Mouse (Mus musculus) stomach, postnatal 0 days (tissue): Measurements from ENCODE around the gene Trim29. TPM values are rescaled to one million over a fixed set of nuclear protein-coding genes. Genes with fewer than 3 reads are reported as not detected.

ENCODE experiments used
- ATAC-seq: fragments of 200-750 bp; cut with Nextera tagmentation; 2 replicates; pipeline ENCODE4 v1.8.0; 2017; ENCODE audit not compliant: low FRiP score, low TSS enrichment
- DNase-seq: peaks from one replicate; pipeline ENCODE4 v3.0.0-alpha.2; 2016; ENCODE audit warnings: low spot score
- H3K27ac ChIP-seq: fragments of 300-500 bp; sonication (generic); replicated peaks from 2 replicates; pipeline ENCODE4 v1.5.1; 2014; ENCODE audit warnings: mild to moderate bottlenecking, control low read depth
- H3K27me3 ChIP-seq: fragments of 300-500 bp; sonication (generic); 2 replicates; pipeline ENCODE4 v1.6.1; 2014; ENCODE audit warnings: low read length; ENCODE audit not compliant: control insufficient read depth, insufficient read depth
- H3K36me3 ChIP-seq: fragments of 300-500 bp; sonication (generic); 2 replicates; pipeline ENCODE4 v1.6.1; 2014; ENCODE audit warnings: low read length, mixed read lengths; ENCODE audit not compliant: control insufficient read depth, insufficient read depth
- H3K4me1 ChIP-seq: fragments of 300-500 bp; sonication (generic); replicated peaks from 2 replicates; pipeline ENCODE4 v1.6.1; 2014; ENCODE audit warnings: antibody characterized with exemption; ENCODE audit not compliant: control insufficient read depth, insufficient read depth
- H3K4me2 ChIP-seq: fragments of 300-500 bp; sonication (generic); replicated peaks from 2 replicates; pipeline ENCODE4 v1.6.1; 2014; ENCODE audit warnings: low read depth, mild to moderate bottlenecking, control low read depth, moderate library complexity
- H3K4me3 ChIP-seq: fragments of 300-500 bp; sonication (generic); 2 replicates; pipeline ENCODE4 v1.5.1; 2014; ENCODE audit warnings: low read depth, low read length, control low read depth
- H3K9ac ChIP-seq: fragments of 300-500 bp; sonication (generic); 2 replicates; pipeline ENCODE4 v1.6.1; 2014; ENCODE audit warnings: mild to moderate bottlenecking, low read length, control low read depth, mixed read lengths
- H3K9me3 ChIP-seq: fragments of 300-500 bp; sonication (generic); 2 replicates; pipeline ENCODE4 v1.6.1; 2016; ENCODE audit warnings: low read length; ENCODE audit not compliant: control insufficient read depth
- CTCF ChIP-seq: IDR thresholded peaks from 2 replicates; pipeline ENCODE4 v1.5.1; 2016; ENCODE audit warnings: antibody characterized with exemption, low read depth, mild to moderate bottlenecking, moderate library complexity
- EP300 ChIP-seq: optimal IDR thresholded peaks from 2 replicates; pipeline ENCODE3; 2016; ENCODE audit warnings: antibody characterized with exemption
- WGBS: fragments of 180-500 bp; shearing (Covaris S2); extraction: QIAGEN DNeasy Blood & Tissue Kit; methylation state at CpG from one replicate; pipeline ENCODE4 v1.1.7; 2014; 5-methylcytosine and 5-hydroxymethylcytosine counted together
- polyA plus RNA-seq: library from polyadenylated mRNA; unstranded; fragments of >200 nt; fragmentation: Nextera tagmentation; extraction: Ambion mirVana; gene quantifications from 2 replicates; pipeline ENCODE4 v1.2.1, GENCODE M21; 2015

The Trim29 gene
- polyA plus RNA-seq, 1 experiment from 2014 or later = 71.2 TPM

DNA sequence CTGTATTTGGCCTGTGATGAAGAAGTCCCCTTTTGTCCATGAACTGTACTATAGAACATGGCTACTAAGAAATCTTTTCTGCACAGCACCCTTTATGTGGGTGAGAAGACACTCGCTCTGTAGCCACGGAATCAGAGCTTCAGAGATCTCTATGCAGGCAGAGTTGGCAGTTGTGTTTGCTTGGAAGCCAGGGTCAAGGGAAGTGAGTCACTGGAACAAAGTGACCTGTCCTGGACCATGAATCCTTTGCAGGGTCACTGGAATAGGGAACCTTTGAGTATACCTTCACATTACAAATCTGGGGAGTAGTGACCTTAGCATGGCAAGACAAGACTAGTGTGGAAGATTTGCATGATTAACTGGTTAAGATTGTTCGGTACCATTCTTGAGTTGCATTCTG lies 58.1 kb downstream of the Trim29 start:
- Histone ChIP-seq H3K27ac (no peak overlapping the region), H3K9ac (no peak overlapping the region), H3K36me3 (no peaks in the 10 kb centered on the region), H3K27me3 (no peaks in the 10 kb centered on the region), H3K4me1 (no peaks in the 10 kb centered on the region), H3K9me3 (no peaks in the 10 kb centered on the region), H3K4me3 (no peak overlapping the region), H3K4me2 (no peak overlapping the region)
- TF ChIP-seq CTCF = no peak
- no peak for TF ChIP-seq EP300
- DNase-seq (no peak), ATAC-seq (no peak)
- WGBS = 82% methylated on average over 3 of the region's 3 CpGs

DNA sequence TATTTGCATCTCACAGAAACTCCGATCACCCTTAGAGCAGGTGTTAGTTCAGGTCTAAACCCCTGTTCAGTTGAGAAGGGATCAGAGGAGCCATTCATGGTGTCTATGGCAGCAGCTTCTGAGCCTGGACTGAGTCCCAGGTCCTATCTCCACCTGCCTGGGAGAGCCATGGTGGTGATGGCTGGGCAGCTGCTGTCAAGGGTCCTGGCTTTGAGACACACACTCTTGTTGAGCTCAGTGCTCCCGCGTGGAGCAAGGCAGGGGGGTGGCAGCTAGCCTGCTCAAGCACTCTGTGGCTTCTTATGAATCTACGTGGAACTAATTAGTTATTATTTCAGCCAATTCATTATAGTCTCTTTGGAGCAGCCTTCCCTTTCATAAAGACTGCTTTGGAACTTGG lies 73.2 kb downstream of the Trim29 start:
- no peaks in the 10 kb centered on the region for H3K9me3 ChIP-seq
- TF ChIP-seq CTCF = no peak
- no peak for TF ChIP-seq EP300
- H3K27ac ChIP-seq = no peak overlapping the region
- no peak overlapping the region for H3K4me3 ChIP-seq
- no peaks in the 10 kb centered on the region for H3K4me1 ChIP-seq
- no peak overlapping the region for H3K9ac ChIP-seq
- WGBS = 77% methylated on average over 4 of the region's 4 CpGs
- H3K27me3 ChIP-seq = no peaks in the 10 kb centered on the region
- no peak for ATAC-seq
- H3K4me2 ChIP-seq = no peak overlapping the region
- no peak for DNase-seq
- H3K36me3 ChIP-seq = no peaks in the 10 kb centered on the region

DNA sequence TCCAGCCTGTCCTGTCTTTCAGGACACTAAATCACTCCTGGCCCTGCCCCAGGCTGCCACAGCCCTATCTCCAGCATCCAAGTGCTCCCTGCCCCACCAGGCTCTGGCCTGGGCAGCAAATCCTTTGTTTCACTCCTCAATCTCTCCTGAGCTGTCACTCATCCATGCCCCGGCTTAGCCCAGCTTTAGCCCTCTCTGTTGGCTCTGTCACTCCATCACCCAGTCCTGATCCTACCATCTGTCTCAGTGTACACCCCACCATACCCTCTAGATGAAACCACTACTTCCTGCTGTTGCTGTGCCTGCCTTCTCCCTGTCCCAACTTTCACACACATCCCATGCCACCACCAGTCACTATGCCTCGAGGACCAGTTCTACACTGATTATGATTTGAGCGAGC lies 73.8 kb downstream of the Trim29 start:
- Histone ChIP-seq H3K4me2 (no peak overlapping the region), H3K9me3 (no peaks in the 10 kb centered on the region), H3K4me3 (no peak overlapping the region), H3K27me3 (no peaks in the 10 kb centered on the region), H3K9ac (no peak overlapping the region), H3K27ac (no peak overlapping the region), H3K36me3 (no peaks in the 10 kb centered on the region), H3K4me1 (no peaks in the 10 kb centered on the region)
- DNase-seq (no peak), ATAC-seq (no peak)
- TF ChIP-seq EP300 (no peak), CTCF (no peak)
- WGBS = 80% methylated on average over 3 of the region's 3 CpGs

Other genes starting within 250 kb of the Trim29 start
- gene Arhgef12, start 203.6 kb upstream of the Trim29 start, polyA plus RNA-seq = 6.6 and 6.8 TPM in 2 replicates
- gene Tmem136, start 194.3 kb upstream of the Trim29 start, polyA plus RNA-seq = 1.8 and 2.1 TPM in 2 replicates
- 1.7 and 2.5 TPM in 2 replicates for gene Pou2f3, start 100.5 kb upstream of the Trim29 start, polyA plus RNA-seq
- gene Oaf, start 70.9 kb upstream of the Trim29 start, polyA plus RNA-seq = 30.9 and 31.9 TPM in 2 replicates